Comparison of ENCODE assay signal across 14 mouse cellular contexts in the genomic region with DNA sequence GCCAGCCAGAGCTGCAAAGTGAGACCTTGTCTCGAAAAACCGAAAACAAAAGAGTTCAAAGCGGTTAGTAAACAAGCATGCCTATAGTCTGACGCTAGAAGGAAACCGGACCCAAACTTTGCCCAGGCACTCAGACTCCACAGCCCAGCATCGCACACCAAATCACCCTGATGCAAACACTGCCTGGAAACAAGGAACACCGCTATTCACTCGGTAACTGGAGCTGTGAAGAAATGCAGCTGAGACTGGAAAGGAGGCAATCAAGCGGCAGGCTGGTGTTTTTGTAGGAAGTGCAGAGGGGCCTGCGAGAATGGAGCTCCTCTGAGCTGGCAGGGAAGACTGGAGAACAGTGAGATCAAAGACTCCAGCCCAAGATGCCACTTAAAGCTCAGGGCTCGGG. TPM values are rescaled to one million over a fixed set of nuclear protein-coding genes. Genes with fewer than 3 reads are reported as not detected.
DNase-seq lines count a peak whose midpoint lies in the region; ATAC-seq lines count a peak whose summit lies in the region.
"Had no signal": no experiment of that assay in that cellular context is flagged by ENCODE, and none has a peak within 500 bp of the region (broad histone marks: within the 10 kb centered on the region; RNA-seq: fewer than 3 reads in every experiment).

No protein-coding gene starts in this region.

- no peaks in the 10 kb centered on the region for H3K27me3 ChIP-seq in heart, embryonic 15.5 days
- H3K27me3 ChIP-seq in liver, embryonic 13.5 days: no peaks in the 10 kb centered on the region
- H3K27me3 ChIP-seq in liver, embryonic 12.5 days (replicated peaks): peaks cover 13% of the 10 kb centered on the region; the same call in 1 of the 2 replicates
- H3K27me3 ChIP-seq in limb, embryonic 12.5 days: no peaks in the 10 kb centered on the region; the same call in 1 of the 2 replicates
- H3K27me3 ChIP-seq in stomach, embryonic 16.5 days (ENCODE audit: control insufficient read depth, insufficient read depth, low read length): no peaks in the 10 kb centered on the region

- H3K9me3 ChIP-seq in heart, embryonic 15.5 days (replicated peaks): no peaks in the 10 kb centered on the region
- no peaks in the 10 kb centered on the region for H3K9me3 ChIP-seq in liver, embryonic 13.5 days (replicated peaks)
- no peaks in the 10 kb centered on the region for H3K9me3 ChIP-seq in liver, embryonic 12.5 days (replicated peaks)
- no peaks in the 10 kb centered on the region for H3K9me3 ChIP-seq in limb, embryonic 12.5 days
- H3K9me3 ChIP-seq in stomach, embryonic 16.5 days (replicated peaks; ENCODE audit: control insufficient read depth, low read length): no peaks in the 10 kb centered on the region
- H3K9me3 ChIP-seq: limb, embryonic 15.5 days had no signal

- H3K36me3 ChIP-seq in heart, embryonic 15.5 days: no peaks in the 10 kb centered on the region
- no peaks in the 10 kb centered on the region for H3K36me3 ChIP-seq in liver, embryonic 13.5 days
- no peaks in the 10 kb centered on the region for H3K36me3 ChIP-seq in liver, embryonic 12.5 days
- no peaks in the 10 kb centered on the region for H3K36me3 ChIP-seq in limb, embryonic 12.5 days
- no peaks in the 10 kb centered on the region for H3K36me3 ChIP-seq in stomach, embryonic 16.5 days (ENCODE audit: control insufficient read depth, insufficient read depth, low read length)
- H3K36me3 ChIP-seq: limb, embryonic 15.5 days had no signal

- H3K9ac ChIP-seq in heart, embryonic 15.5 days: no peak overlapping the region
- H3K9ac ChIP-seq in liver, embryonic 13.5 days: no peak overlapping the region
- H3K9ac ChIP-seq in liver, embryonic 12.5 days: no peak overlapping the region
- no peak overlapping the region for H3K9ac ChIP-seq in limb, embryonic 12.5 days (replicated peaks)
- no peak overlapping the region for H3K9ac ChIP-seq in stomach, embryonic 16.5 days (ENCODE audit: low read length)
- H3K9ac ChIP-seq: limb, embryonic 15.5 days had no signal

- H3K4me2 ChIP-seq in heart, embryonic 15.5 days: peak overlapping the region; percentile 57
- no peak overlapping the region for H3K4me2 ChIP-seq in liver, embryonic 13.5 days
- no peak overlapping the region for H3K4me2 ChIP-seq in liver, embryonic 12.5 days
- 0 out of 2 replicates have a peak overlapping the region, but pooled peaks have one; percentile 3 for H3K4me2 ChIP-seq in limb, embryonic 12.5 days
- H3K4me2 ChIP-seq in stomach, embryonic 16.5 days (ENCODE audit: low read depth, low read length): no peak overlapping the region
- H3K4me2 ChIP-seq: limb, embryonic 15.5 days had no signal

- ATAC-seq in heart, embryonic 15.5 days (replicated peaks; ENCODE audit: insufficient number of reproducible peaks, insufficient read depth, low FRiP score, low read depth): no peak
- ATAC-seq in liver, embryonic 13.5 days (ENCODE audit: low read depth): no peak
- no peak for ATAC-seq in liver, embryonic 12.5 days
- no peak for ATAC-seq in limb, embryonic 12.5 days (ENCODE audit: insufficient number of reproducible peaks, insufficient read depth, low FRiP score, low TSS enrichment, low read depth)
- ATAC-seq in stomach, embryonic 16.5 days (ENCODE audit: insufficient read depth, low FRiP score): no peak

- WGBS in heart, embryonic 15.5 days: 29% methylated on average over 11 of the region's 11 CpGs
- 56% methylated on average over 11 of the region's 11 CpGs for WGBS in liver, embryonic 13.5 days (ENCODE audit: insufficient replicate concordance)
- WGBS in liver, embryonic 12.5 days (ENCODE audit: insufficient replicate concordance): 52% methylated on average over 11 of the region's 11 CpGs
- 34% methylated on average over 11 of the region's 11 CpGs for WGBS in limb, embryonic 12.5 days
- 49% methylated on average over 11 of the region's 11 CpGs for WGBS in stomach, embryonic 16.5 days

- peaks cover 50% of the 10 kb centered on the region for H3K4me1 ChIP-seq in heart, embryonic 15.5 days (replicated peaks)
- peaks cover 51% of the 10 kb centered on the region for H3K4me1 ChIP-seq in liver, embryonic 13.5 days (replicated peaks)
- H3K4me1 ChIP-seq in liver, embryonic 12.5 days: peaks cover 46% of the 10 kb centered on the region
- H3K4me1 ChIP-seq in limb, embryonic 12.5 days (replicated peaks): peaks cover 5% of the 10 kb centered on the region; the same call in 1 of the 2 replicates
- peaks cover 14% of the 10 kb centered on the region; the same call in 1 of the 2 replicates for H3K4me1 ChIP-seq in stomach, embryonic 16.5 days (ENCODE audit: control insufficient read depth, insufficient read depth, low read length)
- H3K4me1 ChIP-seq: limb, embryonic 15.5 days had no signal

- H3K4me3 ChIP-seq in heart, embryonic 15.5 days: peak overlapping the region; percentile 3; the same call in 1 of the 2 replicates
- no peak overlapping the region for H3K4me3 ChIP-seq in liver, embryonic 13.5 days (replicated peaks)
- no peak overlapping the region for H3K4me3 ChIP-seq in liver, embryonic 12.5 days
- H3K4me3 ChIP-seq in limb, embryonic 12.5 days (replicated peaks): no peak overlapping the region
- H3K4me3 ChIP-seq in stomach, embryonic 16.5 days (replicated peaks; ENCODE audit: low read length): no peak overlapping the region
- H3K4me3 ChIP-seq: limb, embryonic 15.5 days had no signal

- peak overlapping the region; percentile 85 for H3K27ac ChIP-seq in heart, embryonic 15.5 days
- H3K27ac ChIP-seq in liver, embryonic 13.5 days: peak overlapping the region; percentile 63; the same call in 1 of the 2 replicates
- no peak overlapping the region for H3K27ac ChIP-seq in liver, embryonic 12.5 days
- H3K27ac ChIP-seq in limb, embryonic 12.5 days: no peak overlapping the region
- peak overlapping the region; percentile 60; the same call in 1 of the 2 replicates for H3K27ac ChIP-seq in stomach, embryonic 16.5 days (ENCODE audit: low read length)
- H3K27ac ChIP-seq: limb, embryonic 15.5 days had no signal

- no peak for DNase-seq in heart, adult 18-20 months
- no peak for DNase-seq in liver, embryonic 13.5 days
- DNase-seq in natural killer cell, adult 2 months (ENCODE audit: low spot score in 2 of 2): no peak
- no peak for DNase-seq in cerebellum, adult 11 months
- DNase-seq: cerebellum, postnatal 14 days; lung, postnatal 4 days; right cerebral cortex, postnatal 25 days had no signal

RNA-seq across cellular contexts. Expression of a gene that starts 46.9 kb away (rescaled TPM):
- polyA plus RNA-seq in heart, embryonic 15.5 days (2015; fragmentation: Nextera tagmentation; extraction: Ambion mirVana): 0.19 TPM in 1 of 2 replicates, not detected in the other
- total RNA-seq in heart, adult 18-20 months (2021): not detected
- polyA plus RNA-seq in liver, embryonic 13.5 days (2015; fragmentation: Nextera tagmentation; extraction: Ambion mirVana): 0.03 TPM in 1 of 2 replicates, not detected in the other
- polyA plus RNA-seq in liver, embryonic 12.5 days (2016; fragmentation: Nextera tagmentation; extraction: Ambion mirVana): not detected in 2 replicates
- polyA plus RNA-seq in limb, embryonic 12.5 days (2016; fragmentation: Nextera tagmentation; extraction: Ambion mirVana): not detected in 2 replicates
- not detected in 2 replicates for polyA plus RNA-seq in stomach, embryonic 16.5 days (2015; fragmentation: Nextera tagmentation; extraction: Ambion mirVana)
- total RNA-seq: layer of hippocampus, adult 8-10 months had no signal
- polyA plus RNA-seq: limb, embryonic 15.5 days; neural tube, embryonic 11.5 days had no signal

Comparison
In these comparisons a context has a peak if more than half of its experiments do, and no peak if none do; other contexts are left out.
1. H3K27ac ChIP-seq: peak in heart, embryonic 15.5 days (single experiment), liver, embryonic 13.5 days (single experiment) and stomach, embryonic 16.5 days (single experiment); none in liver, embryonic 12.5 days (single experiment) and limb, embryonic 12.5 days (single experiment).
2. H3K4me2 ChIP-seq: peak in heart, embryonic 15.5 days (single experiment) and limb, embryonic 12.5 days (single experiment); none in liver, embryonic 13.5 days (single experiment), liver, embryonic 12.5 days (single experiment) and stomach, embryonic 16.5 days (single experiment).